In the genomic region with DNA sequence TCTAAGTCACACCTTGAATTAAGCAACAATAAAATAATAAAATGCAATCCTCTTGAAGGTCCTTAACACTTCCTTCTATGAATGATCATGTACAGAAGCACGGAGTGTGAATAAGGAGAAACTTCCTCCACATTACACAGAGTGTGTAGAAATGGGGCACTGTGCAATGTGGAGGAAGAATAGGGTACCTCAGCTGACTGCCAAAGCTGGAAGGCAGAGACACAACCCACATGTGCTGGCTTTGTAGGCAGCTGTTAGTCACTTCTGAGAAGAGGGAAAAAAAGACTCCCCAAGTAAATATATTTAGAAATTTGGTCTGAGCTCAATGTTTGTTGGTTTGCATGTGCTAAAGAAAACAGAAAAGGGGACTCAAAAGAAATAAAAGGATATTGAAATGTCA, we compare ENCODE assay signal across 16 mouse cellular contexts.
"Had no signal": no experiment of that assay in that cellular context is flagged by ENCODE, and none has a peak within 500 bp of the region (broad histone marks: within the 10 kb centered on the region; RNA-seq: fewer than 3 reads in every experiment).

No protein-coding gene starts in this region.

- H3K4me1 ChIP-seq: limb, embryonic 10.5 days; liver, embryonic 15.5 days; neural tube, embryonic 15.5 days had no signal

- H3K4me3 ChIP-seq: limb, embryonic 10.5 days; liver, embryonic 15.5 days; myocyte; neural tube, embryonic 15.5 days had no signal

- H3K27ac ChIP-seq: limb, embryonic 10.5 days; liver, embryonic 15.5 days; neural tube, embryonic 15.5 days had no signal

- H3K9me3 ChIP-seq: limb, embryonic 10.5 days; liver, embryonic 15.5 days; neural tube, embryonic 15.5 days had no signal

- H3K4me2 ChIP-seq: liver, embryonic 11.5 days; liver, embryonic 15.5 days; neural tube, embryonic 15.5 days had no signal

- H3K27me3 ChIP-seq: liver, embryonic 15.5 days; neural tube, embryonic 15.5 days had no signal

- H3K9ac ChIP-seq: liver, embryonic 15.5 days; neural tube, embryonic 15.5 days had no signal

- DNase-seq: kidney, adult 8-10 months; kidney, postnatal 25 days; lung, adult 2 months; lung, postnatal 36 days; midbrain, embryonic 14.5 days; spleen, adult 18-20 months; thymus, adult 2 months; thymus, postnatal 25 days had no signal

- H3K36me3 ChIP-seq: limb, embryonic 10.5 days; liver, embryonic 15.5 days; neural tube, embryonic 15.5 days had no signal

- ATAC-seq: inflammation-experienced regulatory T-cells, adult 6 months; intestine, postnatal 0 days; lung, postnatal 0 days had no signal
